Mouse (Mus musculus) lung, postnatal 36 days (tissue): ENCODE results near the gene Prdm16.

ENCODE experiments used
- DNase-seq: peaks from one replicate; pipeline ENCODE4 v3.0.0; 2022; ENCODE audit warnings: mixed read lengths

The Prdm16 gene

GRCm38 (mm10) chr4:154414885-154415284 lies 221.8 kb downstream of the Prdm16 start:
- no peak for DNase-seq

GRCm38 (mm10) chr4:154410559-154410958 lies 226.1 kb downstream of the Prdm16 start:
- DNase-seq = no peak

- no peak for DNase-seq
These were observed 226.8 kb downstream of the Prdm16 start for GRCm38 (mm10) chr4:154409841-154410240.

GRCm38 (mm10) chr4:154409237-154409721 lies 227.4 kb downstream of the Prdm16 start:
- DNase-seq = no peak

GRCm38 (mm10) chr4:154402948-154403347 lies 233.7 kb downstream of the Prdm16 start:
- DNase-seq = no peak

- DNase-seq = peak; percentile 75
These were observed 234.4 kb downstream of the Prdm16 start for GRCm38 (mm10) chr4:154401982-154402932.

- peak; percentile 36 for DNase-seq
These were observed 235.3 kb downstream of the Prdm16 start for GRCm38 (mm10) chr4:154401379-154401778.

GRCm38 (mm10) chr4:154400256-154401171 lies 236.2 kb downstream of the Prdm16 start:
- DNase-seq = no peak

GRCm38 (mm10) chr4:154399634-154400033 lies 237.0 kb downstream of the Prdm16 start:
- no peak for DNase-seq

- DNase-seq = no peak
These were observed 239.9 kb downstream of the Prdm16 start for GRCm38 (mm10) chr4:154396652-154397301.

GRCm38 (mm10) chr4:154394123-154394722 lies 242.4 kb downstream of the Prdm16 start:
- DNase-seq = no peak

- DNase-seq = peak; percentile 64
These were observed 243.2 kb downstream of the Prdm16 start for GRCm38 (mm10) chr4:154393196-154394122.

- DNase-seq = peak; percentile 37
These were observed 244.0 kb downstream of the Prdm16 start for GRCm38 (mm10) chr4:154392641-154393040.

- DNase-seq = peak; percentile 19
These were observed 246.2 kb downstream of the Prdm16 start for GRCm38 (mm10) chr4:154390333-154391080.

- DNase-seq = no peak
These were observed 247.0 kb downstream of the Prdm16 start for GRCm38 (mm10) chr4:154389641-154390040.

- no peak for DNase-seq
These were observed 249.9 kb downstream of the Prdm16 start for GRCm38 (mm10) chr4:154386810-154387209.

- DNase-seq = no peak
These were observed 250.8 kb downstream of the Prdm16 start for GRCm38 (mm10) chr4:154385918-154386317.

GRCm38 (mm10) chr4:154385208-154385607 lies 251.5 kb downstream of the Prdm16 start:
- no peak for DNase-seq

GRCm38 (mm10) chr4:154378876-154379275 lies 257.8 kb downstream of the Prdm16 start:
- no peak for DNase-seq

- DNase-seq = no peak
These were observed 260.6 kb downstream of the Prdm16 start for GRCm38 (mm10) chr4:154375939-154376625.
